In genomic region chr4:141617863-141618564, GRCm38 (mm10) we compare ENCODE assay signal across 8 mouse cellular contexts. TPM values are rescaled to one million over a fixed set of nuclear protein-coding genes. Genes with fewer than 3 reads are reported as not detected.
DNase-seq lines count a peak whose midpoint lies in the region; ATAC-seq lines count a peak whose summit lies in the region.

No protein-coding gene starts in this region.

- H3K27me3 ChIP-seq in heart, embryonic 12.5 days (replicated peaks), result no peaks in the 10 kb centered on the region; the same call in 1 of the 2 replicates
- peaks cover 18% of the 10 kb centered on the region for H3K27me3 ChIP-seq in forebrain, embryonic 12.5 days
- H3K27me3 ChIP-seq in kidney, embryonic 14.5 days (ENCODE audit: control insufficient read depth, insufficient read depth, low read length), result 0 out of 2 replicates have a peak, but pooled peaks cover 2% of the 10 kb centered on the region

- H3K36me3 ChIP-seq in heart, embryonic 12.5 days, result no peaks in the 10 kb centered on the region
- no peaks in the 10 kb centered on the region for H3K36me3 ChIP-seq in forebrain, embryonic 12.5 days (replicated peaks)
- H3K36me3 ChIP-seq in kidney, embryonic 14.5 days (ENCODE audit: control insufficient read depth, insufficient read depth, low read length), result no peaks in the 10 kb centered on the region

- no peaks in the 10 kb centered on the region for H3K9me3 ChIP-seq in heart, embryonic 12.5 days (replicated peaks)
- no peaks in the 10 kb centered on the region for H3K9me3 ChIP-seq in forebrain, embryonic 12.5 days
- H3K9me3 ChIP-seq in kidney, embryonic 14.5 days (ENCODE audit: control insufficient read depth, low read length), result no peaks in the 10 kb centered on the region

- peak overlapping the region; percentile 49 for H3K9ac ChIP-seq in heart, embryonic 12.5 days
- H3K9ac ChIP-seq in forebrain, embryonic 12.5 days, result peak overlapping the region; percentile 29; the same call in 1 of the 2 replicates
- peak overlapping the region; percentile 50 for H3K9ac ChIP-seq in kidney, embryonic 14.5 days (ENCODE audit: low read depth, low read length)

- no peak for DNase-seq in heart, adult 18-20 months
- DNase-seq in lung, postnatal 10 days, result peak; percentile 67
- peak; percentile 21 to 39 for DNase-seq in thymus, postnatal 36 days
- DNase-seq in frontal cortex, postnatal 25 days (ENCODE audit: low spot score in 2 of 2), result no peak
- DNase-seq in right cerebral cortex, postnatal 36 days (ENCODE audit: low spot score in 2 of 2), result no peak

- H3K27ac ChIP-seq in heart, embryonic 12.5 days (ENCODE audit: poor library complexity, severe bottlenecking), result no peak overlapping the region
- no peak overlapping the region for H3K27ac ChIP-seq in forebrain, embryonic 12.5 days
- H3K27ac ChIP-seq in kidney, embryonic 14.5 days (ENCODE audit: low read depth, low read length), result no peak overlapping the region

- ATAC-seq in heart, embryonic 12.5 days (ENCODE audit: insufficient number of reproducible peaks, low FRiP score), result peak; percentile 7
- ATAC-seq in forebrain, embryonic 12.5 days (ENCODE audit: low FRiP score), result peak; percentile 21
- peak; percentile 32 for ATAC-seq in kidney, embryonic 14.5 days (ENCODE audit: low FRiP score, low TSS enrichment)

- peaks cover 13% of the 10 kb centered on the region for H3K4me1 ChIP-seq in heart, embryonic 12.5 days (replicated peaks)
- H3K4me1 ChIP-seq in forebrain, embryonic 12.5 days, result peaks cover 11% of the 10 kb centered on the region
- H3K4me1 ChIP-seq in kidney, embryonic 14.5 days (ENCODE audit: control insufficient read depth, insufficient read depth, low read length), result peaks cover 11% of the 10 kb centered on the region

- peak overlapping the region; percentile 34 for H3K4me3 ChIP-seq in heart, embryonic 12.5 days
- peak overlapping the region; percentile 18 for H3K4me3 ChIP-seq in forebrain, embryonic 12.5 days (replicated peaks)
- peak overlapping the region; percentile 31 for H3K4me3 ChIP-seq in kidney, embryonic 14.5 days (ENCODE audit: low read length)

- H3K4me2 ChIP-seq in heart, embryonic 12.5 days, result peak overlapping the region; percentile 70
- peak overlapping the region; percentile 47 for H3K4me2 ChIP-seq in forebrain, embryonic 12.5 days
- H3K4me2 ChIP-seq in kidney, embryonic 14.5 days (replicated peaks; ENCODE audit: low read depth, low read length), result peak overlapping the region; percentile 55

- 9% methylated on average over 22 of the region's 22 CpGs for WGBS in heart, embryonic 12.5 days
- 16% methylated on average over 22 of the region's 22 CpGs for WGBS in forebrain, embryonic 12.5 days
- WGBS in kidney, embryonic 14.5 days, result 13% methylated on average over 22 of the region's 22 CpGs

RNA-seq across cellular contexts. Expression of gene Tmem82, which starts 0.4 kb away (rescaled TPM):
- polyA plus RNA-seq in heart, embryonic 12.5 days (2016; fragmentation: Nextera tagmentation; extraction: Ambion mirVana), result 0.19 and 0.37 TPM in 2 replicates
- 10 to 100 TPM; 18.7 to 20.7 TPM for total RNA-seq in heart, adult 18-20 months (2021)
- 0.09 and 0.33 TPM in 2 replicates for polyA plus RNA-seq in forebrain, embryonic 12.5 days (2016; fragmentation: Nextera tagmentation; extraction: Ambion mirVana)
- 0.86 and 1.2 TPM in 2 replicates for polyA plus RNA-seq in kidney, embryonic 14.5 days (2014; fragmentation: Nextera tagmentation; extraction: Ambion mirVana)

RNA-seq across cellular contexts. Expression of gene Slc25a34, which starts 5.6 kb away (rescaled TPM):
- 0.21 and 0.24 TPM in 2 replicates for polyA plus RNA-seq in heart, embryonic 12.5 days (2016; fragmentation: Nextera tagmentation; extraction: Ambion mirVana)
- 100 to 1,000 TPM; 109 to 132 TPM for total RNA-seq in heart, adult 18-20 months (2021)
- not detected in 2 replicates for polyA plus RNA-seq in forebrain, embryonic 12.5 days (2016; fragmentation: Nextera tagmentation; extraction: Ambion mirVana)
- 0.07 TPM in 1 of 2 replicates, not detected in the other for polyA plus RNA-seq in kidney, embryonic 14.5 days (2014; fragmentation: Nextera tagmentation; extraction: Ambion mirVana)

RNA-seq across cellular contexts. Expression of gene Fblim1, which starts 12.1 kb away (rescaled TPM):
- 70.1 and 70.6 TPM in 2 replicates for polyA plus RNA-seq in heart, embryonic 12.5 days (2016; fragmentation: Nextera tagmentation; extraction: Ambion mirVana)
- total RNA-seq in heart, adult 18-20 months (2021), result 100 to 1,000 TPM; 233 to 291 TPM
- 17.3 and 19.8 TPM in 2 replicates for polyA plus RNA-seq in forebrain, embryonic 12.5 days (2016; fragmentation: Nextera tagmentation; extraction: Ambion mirVana)
- polyA plus RNA-seq in kidney, embryonic 14.5 days (2014; fragmentation: Nextera tagmentation; extraction: Ambion mirVana), result 49.4 and 71.3 TPM in 2 replicates

RNA-seq across cellular contexts. Expression of gene Plekhm2, which starts 46.7 kb away (rescaled TPM):
- 6.1 and 6.2 TPM in 2 replicates for polyA plus RNA-seq in heart, embryonic 12.5 days (2016; fragmentation: Nextera tagmentation; extraction: Ambion mirVana)
- total RNA-seq in heart, adult 18-20 months (2021), result 100 to 1,000 TPM; 100 to 102 TPM
- 5.2 and 6.6 TPM in 2 replicates for polyA plus RNA-seq in forebrain, embryonic 12.5 days (2016; fragmentation: Nextera tagmentation; extraction: Ambion mirVana)
- 3.5 and 6.8 TPM in 2 replicates for polyA plus RNA-seq in kidney, embryonic 14.5 days (2014; fragmentation: Nextera tagmentation; extraction: Ambion mirVana)

Comparison
In these comparisons a context has a peak if more than half of its experiments do, and no peak if none do; other contexts are left out.
1. DNase-seq: peak in lung, postnatal 10 days (single experiment) and thymus, postnatal 36 days (2 of 2); none in heart, adult 18-20 months (0 of 2), frontal cortex, postnatal 25 days (0 of 2) and right cerebral cortex, postnatal 36 days (0 of 2).
2. Peak in every context shown above with its lines, with median percentiles within 50 percentile points of each other: ATAC-seq, H3K4me2 ChIP-seq, H3K4me3 ChIP-seq and H3K9ac ChIP-seq.